Mouse (Mus musculus) bone marrow, adult 2 months (tissue): ENCODE data around the gene Saa4.
"Not testable (repeated sequence)": the region's sequence is repeated elsewhere in the genome, so short reads cannot be mapped to it uniquely, and the experiment has no call there.

ENCODE experiments used
- CTCF ChIP-seq: fragments of 200-500 bp; IDR thresholded peaks from 2 replicates; pipeline ENCODE4 v1.5.1; 2011; ENCODE audit warnings: low read length, control low read depth; ENCODE audit not compliant: control insufficient read depth, insufficient read depth
- POLR2A ChIP-seq: fragments of 200-500 bp; IDR thresholded peaks from 2 replicates; pipeline ENCODE4 v1.6.1; 2011; ENCODE audit warnings: low read depth, mild to moderate bottlenecking, control low read depth, low read length, borderline replicate concordance; ENCODE audit not compliant: control insufficient read depth

DNA sequence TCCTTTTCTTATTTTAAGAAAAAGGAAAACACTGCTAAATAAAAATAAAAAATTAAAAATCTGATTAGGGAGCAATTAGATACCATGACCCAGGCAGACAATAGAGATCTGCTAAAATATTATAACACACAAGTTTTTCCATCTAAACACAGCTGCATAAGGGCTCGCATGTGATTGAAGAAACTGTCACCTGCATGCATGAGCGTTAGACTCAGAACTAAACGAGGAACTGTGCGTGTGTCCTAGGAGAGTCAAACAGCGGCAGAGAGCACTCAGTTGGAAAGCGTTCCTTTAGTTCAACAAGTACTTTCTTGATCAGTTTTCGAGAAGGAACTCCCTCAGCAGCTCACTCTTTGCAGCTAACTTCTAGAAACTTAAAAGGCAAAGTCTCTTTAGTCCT lies 53.4 kb downstream of the Saa4 start:
- not testable (repeated sequence) for TF ChIP-seq POLR2A, CTCF
